Mouse (Mus musculus) ES-E14 (cell line): ENCODE results near the gene Stx5a. TPM values are rescaled to one million over a fixed set of nuclear protein-coding genes. Genes with fewer than 3 reads are reported as not detected.

ENCODE experiments used
- DNase-seq: peaks from one replicate; pipeline ENCODE4 v3.0.0-alpha.2; 2013; ENCODE audit warnings: low read depth, low spot score
- H3K27ac ChIP-seq: 2 replicates; pipeline ENCODE4 v1.5.1; 2012; ENCODE audit warnings: low read depth, mild to moderate bottlenecking, low read length, moderate library complexity, mixed read lengths; ENCODE audit not compliant: poor library complexity, insufficient read depth, severe bottlenecking
- H3K36me3 ChIP-seq: 2 replicates; pipeline ENCODE4 v1.6.1; 2012; ENCODE audit warnings: mild to moderate bottlenecking, low read length, moderate library complexity, mixed read lengths; ENCODE audit not compliant: control insufficient read depth, poor library complexity, insufficient read depth, severe bottlenecking
- H3K4me1 ChIP-seq, 2 experiments: fragments of 150-350 bp in 1 of 2; sonication (generic) in 1 of 2; 2 replicates each; pipeline ENCODE4 v1.6.1; 2012; ENCODE audit warnings: low read length in 2 of 2, mild to moderate bottlenecking in 1 of 2, mixed read lengths in 1 of 2; ENCODE audit not compliant: control insufficient read depth in 2 of 2, insufficient read depth in 2 of 2, poor library complexity in 1 of 2
- H3K4me3 ChIP-seq, 2 experiments: fragments of 150-350 bp in 1 of 2; sonication (generic) in 1 of 2; 2 replicates each; pipeline ENCODE4 v1.5.1; 2012; ENCODE audit warnings: low read length in 2 of 2, low read depth in 1 of 2, mild to moderate bottlenecking in 1 of 2, mixed read lengths in 1 of 2; ENCODE audit not compliant: insufficient read depth in 1 of 2, poor library complexity in 1 of 2, severe bottlenecking in 1 of 2
- H3K9ac ChIP-seq: 2 replicates; pipeline ENCODE4 v1.6.1; 2012; ENCODE audit warnings: low read depth, mild to moderate bottlenecking, low read length, mixed read lengths; ENCODE audit not compliant: poor library complexity, insufficient read depth, severe bottlenecking
- H3K9me3 ChIP-seq: fragments of 150-350 bp; sonication (generic); 2 replicates; pipeline ENCODE4 v1.6.1; 2012; ENCODE audit warnings: low read depth, mild to moderate bottlenecking, low read length; ENCODE audit not compliant: control insufficient read depth, insufficient read depth
- CHD2 ChIP-seq: IDR thresholded peaks from 2 replicates; pipeline ENCODE4 v1.6.1; 2014; ENCODE audit warnings: mild to moderate bottlenecking, low read depth, low read length, inconsistent platforms
- HCFC1 ChIP-seq: IDR thresholded peaks from 2 replicates; pipeline ENCODE4 v1.6.1; 2012; ENCODE audit warnings: low read length, inconsistent platforms, borderline replicate concordance; ENCODE audit not compliant: insufficient read depth
- MAFK ChIP-seq: IDR thresholded peaks from 2 replicates; pipeline ENCODE4 v1.6.1; 2014; ENCODE audit warnings: mild to moderate bottlenecking, low read depth, low read length, inconsistent platforms; ENCODE audit not compliant: insufficient read depth
- ZC3H11A ChIP-seq: IDR thresholded peaks from 2 replicates; pipeline ENCODE4 v1.6.1; 2012; ENCODE audit warnings: low read depth, mild to moderate bottlenecking, inconsistent platforms, low read length, borderline replicate concordance
- ZNF384 ChIP-seq: IDR thresholded peaks from 2 replicates; pipeline ENCODE4 v1.6.1; 2012; ENCODE audit warnings: low read depth, low read length, inconsistent platforms
- in situ Hi-C, 2 experiments: fragments of 600-800 bp; cut with MboI; formaldehyde crosslinking; loops; one replicate each; pipeline ENCODE4 v1.15.1; 2025; ENCODE audit warnings: low sequenced_read_pairs in 2 of 2, inconsistent platforms in 1 of 2; ENCODE audit not compliant: unreplicated experiment in 2 of 2
- total RNA-seq: library from RNA; depleted of rRNA; stranded (reverse); fragments of 300-350 nt; gene quantifications from 2 replicates; pipeline ENCODE4 v1.2.3, GENCODE M21; 2012; rRNA removed

Stx5a gene
- total RNA-seq, 1 experiment: 66.3 TPM

DNA sequence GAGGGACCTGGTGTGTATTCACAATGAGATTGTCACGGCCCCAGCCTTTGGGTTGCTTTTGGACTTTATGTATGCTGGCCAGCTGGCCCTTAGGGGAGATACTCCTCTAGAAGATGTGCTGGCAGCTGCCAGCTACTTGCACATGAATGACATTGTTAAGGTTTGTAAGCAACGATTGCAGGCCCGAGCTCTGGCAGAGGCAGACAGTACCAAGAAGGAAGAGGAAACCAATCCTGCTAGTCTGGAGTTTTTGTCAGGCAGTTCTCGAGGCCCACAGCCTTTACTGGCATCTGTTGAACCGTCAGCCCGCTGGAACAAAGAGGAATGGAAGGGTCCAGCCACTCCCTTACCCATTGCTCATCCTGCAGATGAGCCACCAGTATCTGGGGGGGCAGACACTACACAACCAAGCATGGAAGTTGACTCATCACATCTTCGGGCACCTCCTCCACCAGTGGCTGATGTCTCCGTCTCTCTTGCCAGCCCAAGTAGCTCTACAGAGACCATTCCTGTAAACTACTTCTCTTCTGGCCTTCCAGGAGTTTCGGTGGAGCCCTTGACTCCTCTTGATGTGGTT is 62.1 kb downstream of the Stx5a start:
- H3K9ac ChIP-seq: peak overlapping the region; percentile 69; the same call in 1 of the 2 replicates
- H3K9me3 ChIP-seq: no peaks in the 10 kb centered on the region
- H3K27ac ChIP-seq: no peak overlapping the region; the same call in 1 of the 2 replicates
- H3K4me3 ChIP-seq: peak overlapping the region; percentile 82 to 99; a peak in 2 of 4 replicates
- H3K4me1 ChIP-seq: peaks cover 7 to 9% of the 10 kb centered on the region in 2 experiments
- no peak for DNase-seq
- TF ChIP-seq ZNF384 (no peak), CHD2 (no peak), MAFK (no peak), HCFC1 (no peak), ZC3H11A (no peak)
- in situ Hi-C loops: no loop called here
- H3K36me3 ChIP-seq: peaks cover 5% of the 10 kb centered on the region; the same call in 1 of the 2 replicates

DNA sequence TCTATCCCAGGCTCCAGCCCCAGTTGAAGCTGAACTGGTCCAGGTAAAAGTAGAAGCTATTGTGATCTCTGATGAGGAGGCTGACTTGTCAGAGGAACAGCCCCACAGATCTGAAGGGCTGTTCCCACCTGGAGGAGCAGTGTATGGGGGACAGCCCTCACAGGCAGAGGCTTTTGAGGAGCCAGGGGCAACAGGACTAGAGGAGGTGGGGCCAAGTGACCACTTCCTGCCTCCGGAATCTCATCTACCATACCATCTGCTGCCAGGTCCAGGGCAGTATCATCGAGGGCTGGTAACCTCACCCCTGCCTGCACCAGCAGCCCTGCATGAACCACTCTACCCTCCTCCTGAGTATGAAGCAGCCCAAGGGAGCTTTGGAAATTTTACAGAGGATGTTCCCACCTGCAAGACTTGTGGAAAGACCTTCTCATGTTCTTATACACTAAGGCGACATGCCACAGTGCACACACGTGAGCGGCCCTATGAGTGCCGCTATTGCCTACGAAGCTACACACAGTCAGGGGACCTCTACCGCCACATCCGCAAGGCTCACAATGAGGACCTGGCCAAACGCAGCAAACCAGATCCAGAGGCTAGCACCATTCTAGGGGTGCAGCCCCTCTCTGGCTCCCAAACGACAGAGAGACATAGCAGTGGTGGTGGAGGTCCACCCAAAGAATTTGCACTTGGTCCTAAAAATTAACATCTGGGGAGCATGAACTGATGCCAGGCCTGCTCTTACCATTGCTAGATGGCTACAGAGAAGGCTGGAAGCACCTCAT is 62.9 kb downstream of the Stx5a start:
- in situ Hi-C loops: no loop called here
- no peak for DNase-seq
- Histone ChIP-seq H3K4me3 (no peak overlapping the region), H3K36me3 (peaks cover 5% of the 10 kb centered on the region; the same call in 1 of the 2 replicates), H3K9ac (no peak overlapping the region), H3K27ac (no peak overlapping the region), H3K9me3 (no peaks in the 10 kb centered on the region), H3K4me1 (peaks cover 7 to 9% of the 10 kb centered on the region in 2 experiments)
- no peak for TF ChIP-seq HCFC1
- no peak for TF ChIP-seq CHD2
- TF ChIP-seq ZC3H11A: no peak
- no peak for TF ChIP-seq ZNF384
- no peak for TF ChIP-seq MAFK

Other genes starting within 250 kb of the Stx5a start
- not detected in 2 replicates for gene Slc22a8, start 150.2 kb upstream of the Stx5a start, total RNA-seq
- not detected in 2 replicates for gene Slc22a6, start 123.4 kb upstream of the Stx5a start, total RNA-seq
- gene Chrm1, start 77.6 kb upstream of the Stx5a start, total RNA-seq: 0.04 and 0.11 TPM in 2 replicates
- 354 and 566 TPM in 2 replicates for gene Slc3a2, start 18.0 kb upstream of the Stx5a start, total RNA-seq
- 173 and 180 TPM in 2 replicates for gene Wdr74, start 5.6 kb upstream of the Stx5a start, total RNA-seq
- 8.5 and 8.9 TPM in 2 replicates for gene 1700092M07Rik, start 695 bp upstream of the Stx5a start, total RNA-seq
- gene Nxf1, start 15.7 kb downstream of the Stx5a start, total RNA-seq: 99.5 and 101 TPM in 2 replicates
- gene Tmem223, start 29.6 kb downstream of the Stx5a start, total RNA-seq: 77.3 and 125 TPM in 2 replicates
- gene Tmem179b, start 33.1 kb downstream of the Stx5a start, total RNA-seq: 45.9 and 51.2 TPM in 2 replicates
- 28.6 and 29.4 TPM in 2 replicates for gene Taf6l, start 45.0 kb downstream of the Stx5a start, total RNA-seq
- 113 and 144 TPM in 2 replicates for gene Polr2g, start 57.2 kb downstream of the Stx5a start, total RNA-seq
- gene Zbtb3, start 61.1 kb downstream of the Stx5a start, total RNA-seq: 3.4 TPM in 2 replicates
- 42.6 and 47.5 TPM in 2 replicates for gene Ttc9c, start 77.9 kb downstream of the Stx5a start, total RNA-seq
- gene Hnrnpul2, start 78.6 kb downstream of the Stx5a start, total RNA-seq: 37.5 and 48.5 TPM in 2 replicates
- 1.4 and 2.7 TPM in 2 replicates for gene AC129217.1, start 88.4 kb downstream of the Stx5a start, total RNA-seq
- gene Bscl2, start 96.1 kb downstream of the Stx5a start, total RNA-seq: 62.6 and 79.6 TPM in 2 replicates
- gene Gng3, start 97.8 kb downstream of the Stx5a start, total RNA-seq: 4.5 TPM in 2 replicates
- gene Lrrn4cl, start 109.4 kb downstream of the Stx5a start, total RNA-seq: 1.3 and 2.4 TPM in 2 replicates
- gene Ubxn1, start 130.1 kb downstream of the Stx5a start, total RNA-seq: 207 and 220 TPM in 2 replicates
- gene Uqcc3, start 139.5 kb downstream of the Stx5a start, total RNA-seq: 75.3 and 83.4 TPM in 2 replicates
- 11.0 and 14.3 TPM in 2 replicates for gene Lbhd1, start 142.3 kb downstream of the Stx5a start, total RNA-seq
- not detected in 2 replicates for gene Gm49403, start 142.5 kb downstream of the Stx5a start, total RNA-seq
- 146 and 214 TPM in 2 replicates for gene 1810009A15Rik, start 147.4 kb downstream of the Stx5a start, total RNA-seq
- gene Gm49416, start 147.5 kb downstream of the Stx5a start, total RNA-seq: not detected in 2 replicates
- gene Ints5, start 151.6 kb downstream of the Stx5a start, total RNA-seq: 54.0 and 59.3 TPM in 2 replicates
- gene Ganab, start 156.7 kb downstream of the Stx5a start, total RNA-seq: 321 and 436 TPM in 2 replicates
- 30.4 and 36.8 TPM in 2 replicates for gene B3gat3, start 179.0 kb downstream of the Stx5a start, total RNA-seq
- gene Rom1, start 187.9 kb downstream of the Stx5a start, total RNA-seq: 3.6 and 4.0 TPM in 2 replicates
- gene Eml3, start 188.1 kb downstream of the Stx5a start, total RNA-seq: 20.6 and 22.2 TPM in 2 replicates
- gene Mta2, start 200.5 kb downstream of the Stx5a start, total RNA-seq: 89.8 and 92.9 TPM in 2 replicates
- gene Tut1, start 212.4 kb downstream of the Stx5a start, total RNA-seq: 42.6 and 49.6 TPM in 2 replicates
- gene Eef1g, start 225.6 kb downstream of the Stx5a start, total RNA-seq: 1,417 and 1,811 TPM in 2 replicates
- 102 and 155 TPM in 2 replicates for gene Ahnak, start 247.9 kb downstream of the Stx5a start, total RNA-seq